Mouse (Mus musculus) embryonic facial prominence, embryonic 14.5 days (tissue): Measurements from ENCODE around the gene Ttc12. TPM values are rescaled to one million over a fixed set of nuclear protein-coding genes. Genes with fewer than 3 reads are reported as not detected.

Source experiments
- ATAC-seq: fragments of 200-750 bp; cut with Nextera tagmentation; 2 replicates; pipeline ENCODE4 v1.8.0; 2017; ENCODE audit warnings: low read depth, moderate number of reproducible peaks, moderate TSS enrichment
- DNase-seq: peaks from one replicate; pipeline ENCODE4 v3.0.0-alpha.2; 2015; ENCODE audit warnings: low spot score
- H3K27ac ChIP-seq: fragments of 300-500 bp; sonication (generic); replicated peaks from 2 replicates; pipeline ENCODE4 v1.5.1; 2014; ENCODE audit warnings: low read depth, mild to moderate bottlenecking, low read length, moderate library complexity
- H3K27me3 ChIP-seq: fragments of 300-500 bp; sonication (generic); replicated peaks from 2 replicates; pipeline ENCODE4 v1.6.1; 2014; ENCODE audit warnings: low read length; ENCODE audit not compliant: control insufficient read depth, insufficient read depth
- H3K36me3 ChIP-seq: fragments of 300-500 bp; sonication (generic); 2 replicates; pipeline ENCODE4 v1.6.1; 2014; ENCODE audit warnings: low read length, mixed read lengths; ENCODE audit not compliant: control insufficient read depth, insufficient read depth
- H3K4me1 ChIP-seq: fragments of 300-500 bp; sonication (generic); 2 replicates; pipeline ENCODE4 v1.6.1; 2014; ENCODE audit warnings: antibody characterized with exemption, low read length; ENCODE audit not compliant: control insufficient read depth, insufficient read depth
- H3K4me2 ChIP-seq: fragments of 300-500 bp; sonication (generic); 2 replicates; pipeline ENCODE4 v1.6.1; 2014; ENCODE audit warnings: low read depth, mild to moderate bottlenecking, low read length, moderate library complexity, mixed read lengths
- H3K4me3 ChIP-seq: fragments of 300-500 bp; sonication (generic); 2 replicates; pipeline ENCODE4 v1.5.1; 2014; ENCODE audit warnings: low read depth, mild to moderate bottlenecking, low read length
- H3K9ac ChIP-seq: fragments of 300-500 bp; sonication (generic); 2 replicates; pipeline ENCODE4 v1.6.1; 2014; ENCODE audit warnings: low read depth, mild to moderate bottlenecking, low read length, moderate library complexity, mixed read lengths
- H3K9me3 ChIP-seq: fragments of 300-500 bp; sonication (generic); 2 replicates; pipeline ENCODE4 v1.6.1; 2016; ENCODE audit warnings: low read length; ENCODE audit not compliant: control insufficient read depth
- WGBS: fragments of 180-500 bp; shearing (Covaris S2); extraction: QIAGEN DNeasy Blood & Tissue Kit; methylation state at CpG from one replicate; pipeline ENCODE4 v1.1.7; 2014; 5-methylcytosine and 5-hydroxymethylcytosine counted together
- polyA plus RNA-seq: library from polyadenylated mRNA; unstranded; fragments of >200 nt; fragmentation: Nextera tagmentation; extraction: Ambion mirVana; gene quantifications from 2 replicates; pipeline ENCODE4 v1.2.1, GENCODE M21; 2014

The Ttc12 gene
- polyA plus RNA-seq, 1 experiment from 2014 or later = 2.0 TPM

DNA sequence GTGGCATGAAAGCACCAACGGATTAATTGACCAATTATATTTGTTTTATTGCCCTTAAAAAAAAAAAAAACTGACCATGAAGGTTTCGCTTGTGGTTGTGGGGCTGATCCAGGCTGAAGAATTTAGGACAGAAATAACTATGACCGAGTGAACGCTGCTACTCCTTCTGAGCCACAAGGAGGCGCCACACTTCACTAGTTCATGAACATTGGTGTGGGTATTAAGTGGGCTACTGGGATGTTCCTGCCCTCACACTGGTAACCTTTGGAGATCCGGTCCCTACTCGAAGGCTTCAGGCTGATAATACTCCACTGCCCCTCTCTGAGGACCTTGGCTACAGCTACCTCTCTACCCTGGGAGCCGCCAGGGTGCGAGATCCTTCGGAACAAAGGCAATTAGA is 42.9 kb upstream of the Ttc12 start:
- DNase-seq = peak; percentile 33
- no peak for ATAC-seq
- no peak overlapping the region for H3K9ac ChIP-seq
- WGBS = 65% methylated on average over 10 of the region's 10 CpGs
- no peak overlapping the region for H3K27ac ChIP-seq
- no peaks in the 10 kb centered on the region for H3K4me1 ChIP-seq
- H3K4me2 ChIP-seq = no peak overlapping the region
- no peaks in the 10 kb centered on the region for H3K27me3 ChIP-seq
- H3K9me3 ChIP-seq = no peaks in the 10 kb centered on the region
- no peaks in the 10 kb centered on the region; the same call in 1 of the 2 replicates for H3K36me3 ChIP-seq
- no peak overlapping the region for H3K4me3 ChIP-seq

DNA sequence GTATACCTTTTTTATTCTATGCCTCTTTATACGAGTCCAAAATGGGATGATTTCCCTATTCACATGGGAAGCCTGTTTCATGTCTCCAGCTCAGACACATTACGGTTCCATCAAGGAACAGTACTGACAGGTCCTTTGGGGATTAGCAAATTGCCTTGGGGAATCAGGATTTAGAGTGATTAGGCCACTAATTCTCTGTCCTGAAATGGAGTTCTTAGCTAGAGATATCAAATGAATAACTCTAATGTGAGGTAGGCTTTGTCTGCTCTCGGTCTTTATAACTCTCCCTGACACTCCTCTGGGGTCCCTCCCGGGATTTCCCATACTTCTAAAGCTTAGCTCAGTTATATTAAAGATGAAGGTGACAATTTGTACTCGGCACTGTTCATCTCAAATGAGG is 42.0 kb upstream of the Ttc12 start:
- Histone ChIP-seq H3K27me3 (no peaks in the 10 kb centered on the region), H3K4me3 (no peak overlapping the region), H3K27ac (no peak overlapping the region), H3K4me2 (no peak overlapping the region), H3K9ac (no peak overlapping the region), H3K9me3 (no peaks in the 10 kb centered on the region), H3K4me1 (no peaks in the 10 kb centered on the region), H3K36me3 (no peaks in the 10 kb centered on the region; the same call in 1 of the 2 replicates)
- no peak for ATAC-seq
- WGBS = 68% methylated on average over 5 of the region's 5 CpGs
- no peak for DNase-seq

GRCm38 (mm10) chr9:49527340-49527739 is 41.3 kb upstream of the Ttc12 start:
- Histone ChIP-seq H3K4me2 (no peak overlapping the region), H3K27me3 (no peaks in the 10 kb centered on the region), H3K36me3 (no peaks in the 10 kb centered on the region; the same call in 1 of the 2 replicates), H3K9ac (no peak overlapping the region), H3K9me3 (no peaks in the 10 kb centered on the region), H3K4me1 (no peaks in the 10 kb centered on the region), H3K4me3 (no peak overlapping the region), H3K27ac (no peak overlapping the region)
- DNase-seq (peak; percentile 64), ATAC-seq (peak; percentile 31; the same call in 1 of the 2 replicates)
- WGBS = 61% methylated on average over 8 of the region's 8 CpGs

- WGBS = 55% methylated on average over 9 of the region's 9 CpGs
- H3K4me3 ChIP-seq = no peak overlapping the region
- no peaks in the 10 kb centered on the region for H3K4me1 ChIP-seq
- DNase-seq (no peak), ATAC-seq (no peak)
- H3K27ac ChIP-seq = no peak overlapping the region
- no peak overlapping the region for H3K4me2 ChIP-seq
- H3K9me3 ChIP-seq = no peaks in the 10 kb centered on the region
- H3K27me3 ChIP-seq = no peaks in the 10 kb centered on the region
- no peak overlapping the region for H3K9ac ChIP-seq
- H3K36me3 ChIP-seq = peaks cover 2% of the 10 kb centered on the region; the same call in 1 of the 2 replicates
These were observed 38.7 kb upstream of the Ttc12 start for GRCm38 (mm10) chr9:49524721-49525120.

- H3K4me1 ChIP-seq = no peaks in the 10 kb centered on the region
- WGBS = 65% methylated on average over 9 of the region's 9 CpGs
- ATAC-seq (no peak), DNase-seq (no peak)
- no peaks in the 10 kb centered on the region for H3K27me3 ChIP-seq
- H3K36me3 ChIP-seq = peaks cover 9% of the 10 kb centered on the region; the same call in 1 of the 2 replicates
- no peak overlapping the region for H3K9ac ChIP-seq
- no peak overlapping the region for H3K27ac ChIP-seq
- H3K4me2 ChIP-seq = no peak overlapping the region
- H3K4me3 ChIP-seq = no peak overlapping the region
- no peaks in the 10 kb centered on the region for H3K9me3 ChIP-seq
These were observed 37.9 kb upstream of the Ttc12 start for GRCm38 (mm10) chr9:49523881-49524280.

DNA sequence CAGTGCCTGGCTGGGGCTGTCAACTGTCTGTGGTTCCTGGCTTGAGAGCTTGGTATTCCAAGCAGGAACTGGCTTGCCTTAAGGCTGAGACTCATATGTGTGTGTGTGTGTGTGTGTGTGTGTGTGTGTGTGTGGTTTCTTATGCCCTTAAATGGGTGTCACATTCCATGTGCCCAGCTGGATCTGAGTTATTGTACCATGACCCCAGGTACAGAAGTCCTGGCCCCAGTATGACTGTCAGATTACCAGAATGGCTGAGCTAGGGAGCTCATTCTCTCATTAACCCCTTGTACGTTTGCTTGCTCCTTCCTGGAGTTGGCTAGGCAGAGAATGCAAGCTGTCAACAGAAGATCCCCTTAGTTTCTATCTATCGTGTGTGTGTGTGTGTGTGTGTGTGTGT is 28.3 kb upstream of the Ttc12 start:
- Histone ChIP-seq H3K4me2 (no peak overlapping the region), H3K9me3 (no peaks in the 10 kb centered on the region), H3K9ac (no peak overlapping the region), H3K4me3 (no peak overlapping the region), H3K36me3 (peaks cover 40% of the 10 kb centered on the region), H3K27me3 (no peaks in the 10 kb centered on the region), H3K4me1 (no peaks in the 10 kb centered on the region), H3K27ac (no peak overlapping the region)
- ATAC-seq = no peak
- WGBS = 67% methylated on average over 2 of the region's 2 CpGs
- no peak for DNase-seq

DNA sequence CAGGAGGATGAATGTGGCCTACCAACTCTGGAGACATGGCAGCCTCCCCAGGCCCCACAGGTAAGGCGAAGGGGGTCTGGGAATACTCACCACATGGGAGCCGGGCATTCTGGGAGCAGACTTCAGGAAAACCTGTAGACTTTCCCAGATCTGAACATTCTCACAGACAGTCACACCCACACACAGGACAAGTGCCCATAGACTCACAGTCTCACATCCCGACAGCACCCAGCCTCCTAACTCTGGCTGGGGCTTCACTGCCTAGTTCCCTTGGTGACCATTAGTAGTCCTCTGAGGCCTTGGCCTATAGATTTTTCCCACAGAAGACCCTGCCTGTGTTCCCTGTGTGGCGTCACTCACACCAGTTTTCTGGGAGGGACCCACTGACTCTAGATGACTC is 24.6 kb upstream of the Ttc12 start:
- H3K4me2 ChIP-seq = no peak overlapping the region
- no peak overlapping the region for H3K27ac ChIP-seq
- H3K9me3 ChIP-seq = no peaks in the 10 kb centered on the region
- no peaks in the 10 kb centered on the region for H3K4me1 ChIP-seq
- H3K4me3 ChIP-seq = no peak overlapping the region
- H3K27me3 ChIP-seq = no peaks in the 10 kb centered on the region
- peaks cover 62% of the 10 kb centered on the region; the same call in 1 of the 2 replicates for H3K36me3 ChIP-seq
- 96% methylated on average over 4 of the region's 4 CpGs for WGBS
- no peak for ATAC-seq
- H3K9ac ChIP-seq = no peak overlapping the region
- no peak for DNase-seq

GRCm38 (mm10) chr9:49509628-49510027 is 23.6 kb upstream of the Ttc12 start:
- H3K36me3 ChIP-seq = peaks cover 62% of the 10 kb centered on the region; the same call in 1 of the 2 replicates
- DNase-seq (no peak), ATAC-seq (no peak)
- no peak overlapping the region for H3K9ac ChIP-seq
- no peak overlapping the region for H3K4me3 ChIP-seq
- no peaks in the 10 kb centered on the region for H3K4me1 ChIP-seq
- H3K4me2 ChIP-seq = no peak overlapping the region
- H3K27ac ChIP-seq = no peak overlapping the region
- no peaks in the 10 kb centered on the region for H3K9me3 ChIP-seq
- no peaks in the 10 kb centered on the region for H3K27me3 ChIP-seq
- WGBS = 93% methylated on average over 8 of the region's 8 CpGs

DNA sequence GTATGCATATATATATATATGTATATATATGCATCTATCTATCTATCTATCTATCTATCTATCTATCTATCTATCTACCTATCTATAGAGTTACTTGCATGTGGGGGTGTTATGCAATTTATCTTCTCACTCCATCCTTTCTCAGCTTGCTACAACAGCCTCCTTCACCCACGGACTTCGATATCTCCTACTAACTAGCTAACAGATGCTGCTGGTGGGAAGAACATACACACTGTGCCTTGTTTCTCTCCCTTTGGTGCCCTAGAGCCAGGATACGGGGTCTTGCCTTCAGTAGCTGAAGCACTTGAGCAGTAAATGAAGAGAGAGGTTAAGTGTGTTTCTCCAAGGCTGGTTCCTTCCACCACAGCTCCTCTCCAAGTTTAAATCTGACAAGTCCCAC is 23.1 kb upstream of the Ttc12 start:
- Histone ChIP-seq H3K4me3 (no peak overlapping the region), H3K4me2 (no peak overlapping the region), H3K27me3 (no peaks in the 10 kb centered on the region), H3K9me3 (no peaks in the 10 kb centered on the region), H3K36me3 (peaks cover 62% of the 10 kb centered on the region; the same call in 1 of the 2 replicates), H3K27ac (no peak overlapping the region), H3K4me1 (no peaks in the 10 kb centered on the region), H3K9ac (no peak overlapping the region)
- DNase-seq (no peak), ATAC-seq (no peak)
- 95% methylated on average over 3 of the region's 3 CpGs for WGBS
